Mouse (Mus musculus) heart, embryonic 16.5 days (tissue): Measurements from ENCODE around the gene Slc7a1. TPM values are rescaled to one million over a fixed set of nuclear protein-coding genes. Genes with fewer than 3 reads are reported as not detected.
A peak's percentile ranks its signal among the peaks of the same experiment; 100 is the strongest.
"Not testable (repeated sequence)": the region's sequence is repeated elsewhere in the genome, so short reads cannot be mapped to it uniquely, and the experiment has no call there.

ENCODE experiments used
- ATAC-seq: fragments of 200-750 bp; cut with Nextera tagmentation; replicated peaks from 2 replicates; pipeline ENCODE4 v1.8.0; 2017; ENCODE audit warnings: moderate number of reproducible peaks; ENCODE audit not compliant: insufficient read depth, low FRiP score; ENCODE audit errors: extremely low read depth
- H3K27ac ChIP-seq: fragments of 300-500 bp; sonication (generic); 2 replicates; pipeline ENCODE4 v1.5.1; 2014; ENCODE audit warnings: mild to moderate bottlenecking, low read length, control low read depth, moderate library complexity
- H3K27me3 ChIP-seq: fragments of 300-500 bp; sonication (generic); 2 replicates; pipeline ENCODE4 v1.6.1; 2014; ENCODE audit warnings: low read length, mixed read lengths; ENCODE audit not compliant: control insufficient read depth, insufficient read depth
- H3K36me3 ChIP-seq: fragments of 300-500 bp; sonication (generic); 2 replicates; pipeline ENCODE4 v1.6.1; 2014; ENCODE audit not compliant: control insufficient read depth, insufficient read depth
- H3K4me1 ChIP-seq: fragments of 300-500 bp; sonication (generic); 2 replicates; pipeline ENCODE4 v1.6.1; 2014; ENCODE audit warnings: low read length, mixed read lengths; ENCODE audit not compliant: control insufficient read depth, insufficient read depth
- H3K4me2 ChIP-seq: fragments of 300-500 bp; sonication (generic); 2 replicates; pipeline ENCODE4 v1.6.1; 2014; ENCODE audit warnings: low read depth, mild to moderate bottlenecking, control low read depth, low read length
- H3K4me3 ChIP-seq: fragments of 300-500 bp; sonication (generic); 2 replicates; pipeline ENCODE4 v1.5.1; 2014; ENCODE audit warnings: mild to moderate bottlenecking, control low read depth, low read length
- H3K9ac ChIP-seq: fragments of 300-500 bp; sonication (generic); 2 replicates; pipeline ENCODE4 v1.6.1; 2014; ENCODE audit warnings: low read length, control low read depth
- H3K9me3 ChIP-seq: fragments of 300-500 bp; sonication (generic); replicated peaks from 2 replicates; pipeline ENCODE4 v1.6.1; 2016; ENCODE audit warnings: low read length; ENCODE audit not compliant: control insufficient read depth
- WGBS: fragments of 180-500 bp; shearing (Covaris S2); extraction: QIAGEN DNeasy Blood & Tissue Kit; methylation state at CpG from one replicate; pipeline ENCODE4 v1.1.7; 2014; 5-methylcytosine and 5-hydroxymethylcytosine counted together
- polyA plus RNA-seq: library from polyadenylated mRNA; unstranded; fragments of >200 nt; fragmentation: Nextera tagmentation; extraction: Ambion mirVana; gene quantifications from 2 replicates; pipeline ENCODE4 v1.2.1, GENCODE M21; 2015

Gene Slc7a1
- polyA plus RNA-seq, 1 experiment from 2014 or later = 15.7 TPM

GRCm38 (mm10) chr5:148331926-148332621, 67.6 kb downstream of the Slc7a1 start:
- 56% methylated on average over 17 of the region's 18 CpGs for WGBS
- Histone ChIP-seq H3K27me3 (no peaks in the 10 kb centered on the region), H3K4me2 (peak overlapping the region; percentile 43), H3K9ac (peak overlapping the region; percentile 54; the same call in 1 of the 2 replicates), H3K4me3 (no peak overlapping the region), H3K9me3 (no peaks in the 10 kb centered on the region), H3K4me1 (peaks cover 14% of the 10 kb centered on the region), H3K27ac (peak overlapping the region; percentile 4; the same call in 1 of the 2 replicates), H3K36me3 (peaks cover 22% of the 10 kb centered on the region)
- ATAC-seq = peak; percentile 33; the same call in 1 of the 2 replicates

- Histone ChIP-seq H3K4me3 (no peak overlapping the region), H3K4me1 (peaks cover 14% of the 10 kb centered on the region), H3K9ac (no peak overlapping the region), H3K4me2 (no peak overlapping the region), H3K9me3 (no peaks in the 10 kb centered on the region), H3K27me3 (no peaks in the 10 kb centered on the region), H3K27ac (no peak overlapping the region), H3K36me3 (peaks cover 20% of the 10 kb centered on the region)
- no peak for ATAC-seq
- 51% methylated on average over 11 of the region's 11 CpGs for WGBS
Observed at GRCm38 (mm10) chr5:148331229-148331776, 68.4 kb downstream of the Slc7a1 start.

DNA sequence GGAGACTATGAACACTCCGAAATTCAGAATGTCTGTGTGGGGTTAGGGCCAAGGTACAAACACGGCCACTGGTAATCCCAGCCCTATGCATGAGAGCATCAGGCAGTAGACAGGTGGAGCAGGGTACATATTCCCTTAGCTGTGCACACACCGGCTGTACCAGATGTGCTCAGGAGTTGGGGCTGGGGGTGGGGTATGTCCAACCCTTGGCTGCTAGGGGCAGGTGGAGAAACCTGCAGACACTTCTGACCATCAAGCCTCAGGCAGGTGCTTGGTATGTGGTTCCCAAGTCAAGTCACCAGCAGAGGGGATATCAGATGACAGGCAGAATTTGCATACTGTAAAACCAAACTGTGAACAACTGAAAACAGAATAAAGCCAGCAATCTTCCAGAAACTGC, 70.7 kb downstream of the Slc7a1 start:
- 88% methylated on average over 3 of the region's 3 CpGs for WGBS
- no peaks in the 10 kb centered on the region for H3K9me3 ChIP-seq
- no peak overlapping the region for H3K4me3 ChIP-seq
- H3K4me1 ChIP-seq = peaks cover 14% of the 10 kb centered on the region
- no peak overlapping the region for H3K4me2 ChIP-seq
- ATAC-seq = no peak
- no peak overlapping the region for H3K27ac ChIP-seq
- H3K9ac ChIP-seq = no peak overlapping the region
- H3K27me3 ChIP-seq = no peaks in the 10 kb centered on the region
- H3K36me3 ChIP-seq = peaks cover 12% of the 10 kb centered on the region

GRCm38 (mm10) chr5:148326295-148326694, 73.4 kb downstream of the Slc7a1 start:
- not testable (repeated sequence) for H3K27ac ChIP-seq, H3K4me3 ChIP-seq, H3K4me1 ChIP-seq, H3K4me2 ChIP-seq, H3K9me3 ChIP-seq, ATAC-seq, H3K27me3 ChIP-seq, H3K36me3 ChIP-seq, H3K9ac ChIP-seq
- 86% methylated on average over 9 of the region's 9 CpGs for WGBS

- no peaks in the 10 kb centered on the region for H3K27me3 ChIP-seq
- H3K36me3 ChIP-seq = no peaks in the 10 kb centered on the region
- no peak overlapping the region for H3K4me3 ChIP-seq
- no peak overlapping the region for H3K27ac ChIP-seq
- no peak overlapping the region for H3K9ac ChIP-seq
- H3K4me1 ChIP-seq = no peaks in the 10 kb centered on the region
- no peaks in the 10 kb centered on the region for H3K9me3 ChIP-seq
- peak; percentile 41; the same call in 1 of the 2 replicates for ATAC-seq
- WGBS = 44% methylated on average over 4 of the region's 4 CpGs
- no peak overlapping the region for H3K4me2 ChIP-seq
Observed at GRCm38 (mm10) chr5:148325317-148325885, 74.3 kb downstream of the Slc7a1 start.

GRCm38 (mm10) chr5:148314931-148315330, 84.8 kb downstream of the Slc7a1 start:
- 96% methylated on average over 5 of the region's 5 CpGs for WGBS
- no peaks in the 10 kb centered on the region for H3K4me1 ChIP-seq
- H3K27ac ChIP-seq = no peak overlapping the region
- H3K4me3 ChIP-seq = no peak overlapping the region
- no peak overlapping the region for H3K4me2 ChIP-seq
- no peak for ATAC-seq
- H3K27me3 ChIP-seq = no peaks in the 10 kb centered on the region
- no peaks in the 10 kb centered on the region for H3K9me3 ChIP-seq
- no peak overlapping the region for H3K9ac ChIP-seq
- H3K36me3 ChIP-seq = peaks cover 19% of the 10 kb centered on the region

- H3K4me3 ChIP-seq = no peak overlapping the region
- H3K27ac ChIP-seq = no peak overlapping the region
- H3K4me2 ChIP-seq = no peak overlapping the region
- no peak overlapping the region for H3K9ac ChIP-seq
- H3K9me3 ChIP-seq = no peaks in the 10 kb centered on the region
- WGBS = 57% methylated on average over 2 of the region's 2 CpGs
- ATAC-seq = no peak
- peaks cover 19% of the 10 kb centered on the region for H3K36me3 ChIP-seq
- no peaks in the 10 kb centered on the region for H3K27me3 ChIP-seq
- no peaks in the 10 kb centered on the region for H3K4me1 ChIP-seq
Observed at GRCm38 (mm10) chr5:148312443-148312842, 87.3 kb downstream of the Slc7a1 start.

DNA sequence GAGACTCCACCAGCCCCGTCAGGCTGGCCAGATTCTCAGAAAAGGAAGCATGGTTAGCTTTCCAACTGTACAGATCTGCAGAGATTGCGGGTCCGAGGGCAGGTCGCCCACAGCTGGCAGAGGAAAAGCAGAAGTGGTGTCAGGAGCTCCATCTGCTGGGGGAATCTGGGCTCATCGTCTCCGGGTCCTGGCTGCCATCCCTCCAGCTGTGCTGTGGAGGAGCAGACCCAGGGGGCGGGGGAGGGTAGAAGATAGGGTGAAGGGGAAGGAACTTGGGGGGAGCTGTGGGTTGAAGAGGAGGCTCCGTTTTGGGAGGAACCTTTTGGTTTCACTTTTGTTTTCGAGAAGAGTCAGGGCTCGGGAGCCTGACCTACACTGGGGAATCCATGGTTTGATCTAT, 88.9 kb downstream of the Slc7a1 start:
- WGBS = 49% methylated on average over 10 of the region's 10 CpGs
- peak; percentile 66 for ATAC-seq
- no peaks in the 10 kb centered on the region for H3K27me3 ChIP-seq
- H3K4me2 ChIP-seq = peak overlapping the region; percentile 6; the same call in 1 of the 2 replicates
- H3K4me3 ChIP-seq = 0 out of 2 replicates have a peak overlapping the region, but pooled peaks have one; percentile 6
- no peak overlapping the region for H3K9ac ChIP-seq
- H3K9me3 ChIP-seq = no peaks in the 10 kb centered on the region
- peaks cover 25% of the 10 kb centered on the region for H3K36me3 ChIP-seq
- no peaks in the 10 kb centered on the region for H3K4me1 ChIP-seq
- H3K27ac ChIP-seq = no peak overlapping the region

GRCm38 (mm10) chr5:148304112-148304511, 95.6 kb downstream of the Slc7a1 start:
- no peak overlapping the region for H3K9ac ChIP-seq
- no peak overlapping the region for H3K4me2 ChIP-seq
- peaks cover 44% of the 10 kb centered on the region for H3K36me3 ChIP-seq
- no peak overlapping the region for H3K27ac ChIP-seq
- no peak for ATAC-seq
- no peak overlapping the region for H3K4me3 ChIP-seq
- no peaks in the 10 kb centered on the region for H3K4me1 ChIP-seq
- peaks cover 4% of the 10 kb centered on the region for H3K9me3 ChIP-seq
- no peaks in the 10 kb centered on the region for H3K27me3 ChIP-seq
- WGBS = 90% methylated on average over 2 of the region's 2 CpGs
